Mouse (Mus musculus): ENCODE data around the gene Slit3.

Gene Slit3

GRCm38 (mm10) chr11:35299857-35300375, 178.9 kb downstream of the Slit3 start:
- no peak for DNase-seq (ENCODE audit: low read depth in 1 of 2, low spot score in 2 of 2)

- no peak for DNase-seq (ENCODE audit: low read depth in 1 of 2, low spot score in 2 of 2)
Measured at GRCm38 (mm10) chr11:35302272-35302671, 181.2 kb downstream of the Slit3 start.

- DNase-seq (ENCODE audit: low read depth in 1 of 2, low spot score in 2 of 2), result no peak
Measured at GRCm38 (mm10) chr11:35304216-35304975, 183.4 kb downstream of the Slit3 start.

GRCm38 (mm10) chr11:35305111-35305510, 184.1 kb downstream of the Slit3 start:
- DNase-seq (ENCODE audit: low read depth in 1 of 2, low spot score in 2 of 2), result no peak

GRCm38 (mm10) chr11:35305910-35306309, 184.9 kb downstream of the Slit3 start:
- no peak for DNase-seq (ENCODE audit: low read depth in 1 of 2, low spot score in 2 of 2)

- no peak for DNase-seq (ENCODE audit: low read depth in 1 of 2, low spot score in 2 of 2)
Measured at GRCm38 (mm10) chr11:35306922-35307321, 185.9 kb downstream of the Slit3 start.

- no peak for DNase-seq (ENCODE audit: low read depth in 1 of 2, low spot score in 2 of 2)
Measured at GRCm38 (mm10) chr11:35307992-35308391, 187.0 kb downstream of the Slit3 start.

GRCm38 (mm10) chr11:35315449-35316028, 194.5 kb downstream of the Slit3 start:
- DNase-seq (ENCODE audit: low read depth in 1 of 2, low spot score in 2 of 2), result no peak

GRCm38 (mm10) chr11:35317221-35317620, 196.2 kb downstream of the Slit3 start:
- no peak for DNase-seq (ENCODE audit: low read depth in 1 of 2, low spot score in 2 of 2)

- no peak for DNase-seq (ENCODE audit: low read depth in 1 of 2, low spot score in 2 of 2)
Measured at GRCm38 (mm10) chr11:35317775-35318432, 196.9 kb downstream of the Slit3 start.

- DNase-seq (ENCODE audit: low read depth in 1 of 2, low spot score in 2 of 2), result no peak
Measured at GRCm38 (mm10) chr11:35318433-35319020, 197.5 kb downstream of the Slit3 start.

GRCm38 (mm10) chr11:35320518-35320917, 199.5 kb downstream of the Slit3 start:
- DNase-seq (ENCODE audit: low read depth in 1 of 2, low spot score in 2 of 2), result no peak

GRCm38 (mm10) chr11:35324397-35324796, 203.4 kb downstream of the Slit3 start:
- DNase-seq (ENCODE audit: low read depth in 1 of 2, low spot score in 2 of 2), result no peak

- no peak for DNase-seq (ENCODE audit: low read depth in 1 of 2, low spot score in 2 of 2)
Measured at GRCm38 (mm10) chr11:35325131-35325995, 204.3 kb downstream of the Slit3 start.

- DNase-seq (ENCODE audit: low read depth in 1 of 2, low spot score in 2 of 2), result no peak
Measured at GRCm38 (mm10) chr11:35326346-35326745, 205.3 kb downstream of the Slit3 start.

GRCm38 (mm10) chr11:35327899-35328298, 206.9 kb downstream of the Slit3 start:
- DNase-seq (ENCODE audit: low read depth in 1 of 2, low spot score in 2 of 2), result no peak

- no peak for DNase-seq (ENCODE audit: low read depth in 1 of 2, low spot score in 2 of 2)
Measured at GRCm38 (mm10) chr11:35331476-35331875, 210.5 kb downstream of the Slit3 start.

GRCm38 (mm10) chr11:35336558-35336957, 215.5 kb downstream of the Slit3 start:
- DNase-seq (ENCODE audit: low read depth in 1 of 2, low spot score in 2 of 2), result no peak

GRCm38 (mm10) chr11:35337493-35337892, 216.5 kb downstream of the Slit3 start:
- DNase-seq (ENCODE audit: low read depth in 1 of 2, low spot score in 2 of 2), result no peak

- DNase-seq (ENCODE audit: low read depth in 1 of 2, low spot score in 2 of 2), result no peak
Measured at GRCm38 (mm10) chr11:35337927-35338819, 217.1 kb downstream of the Slit3 start.

Measured in monocyte, adult 2 months (primary cell).